Mouse (Mus musculus) gastrocnemius, postnatal 25 days (tissue): ENCODE results near the gene B4galt7. TPM values are rescaled to one million over a fixed set of nuclear protein-coding genes. Genes with fewer than 3 reads are reported as not detected.
"Not testable (repeated sequence)": the region's sequence is repeated elsewhere in the genome, so short reads cannot be mapped to it uniquely, and the experiment has no call there.

Experiments
- DNase-seq: peaks from one replicate; pipeline ENCODE4 v3.0.0; 2022
- long read RNA-seq, 2 experiments: library from polyadenylated mRNA; stranded (forward); transcript quantifications; one replicate each; pipeline ENCODE4 v2.0.0; 2021
- total RNA-seq, 2 experiments: library from RNA; stranded (reverse); gene quantifications; 1 replicate in 1 of 2; 2 replicates in 1 of 2; pipeline ENCODE4 v1.2.3; 2021

Gene B4galt7
- total RNA-seq, result 1 to 10 TPM; 4.5 to 6.9 TPM
- long read RNA-seq, experiment 1, partial matches to known transcripts, result 0 of 8 reads
- long read RNA-seq, experiment 1, other reads (novel, unspliced or antisense), result 6 of 8 reads
- long read RNA-seq, experiment 2, partial matches to known transcripts, result 2 of 14 reads
- long read RNA-seq, experiment 2, other reads (novel, unspliced or antisense), result 8 of 14 reads

DNA sequence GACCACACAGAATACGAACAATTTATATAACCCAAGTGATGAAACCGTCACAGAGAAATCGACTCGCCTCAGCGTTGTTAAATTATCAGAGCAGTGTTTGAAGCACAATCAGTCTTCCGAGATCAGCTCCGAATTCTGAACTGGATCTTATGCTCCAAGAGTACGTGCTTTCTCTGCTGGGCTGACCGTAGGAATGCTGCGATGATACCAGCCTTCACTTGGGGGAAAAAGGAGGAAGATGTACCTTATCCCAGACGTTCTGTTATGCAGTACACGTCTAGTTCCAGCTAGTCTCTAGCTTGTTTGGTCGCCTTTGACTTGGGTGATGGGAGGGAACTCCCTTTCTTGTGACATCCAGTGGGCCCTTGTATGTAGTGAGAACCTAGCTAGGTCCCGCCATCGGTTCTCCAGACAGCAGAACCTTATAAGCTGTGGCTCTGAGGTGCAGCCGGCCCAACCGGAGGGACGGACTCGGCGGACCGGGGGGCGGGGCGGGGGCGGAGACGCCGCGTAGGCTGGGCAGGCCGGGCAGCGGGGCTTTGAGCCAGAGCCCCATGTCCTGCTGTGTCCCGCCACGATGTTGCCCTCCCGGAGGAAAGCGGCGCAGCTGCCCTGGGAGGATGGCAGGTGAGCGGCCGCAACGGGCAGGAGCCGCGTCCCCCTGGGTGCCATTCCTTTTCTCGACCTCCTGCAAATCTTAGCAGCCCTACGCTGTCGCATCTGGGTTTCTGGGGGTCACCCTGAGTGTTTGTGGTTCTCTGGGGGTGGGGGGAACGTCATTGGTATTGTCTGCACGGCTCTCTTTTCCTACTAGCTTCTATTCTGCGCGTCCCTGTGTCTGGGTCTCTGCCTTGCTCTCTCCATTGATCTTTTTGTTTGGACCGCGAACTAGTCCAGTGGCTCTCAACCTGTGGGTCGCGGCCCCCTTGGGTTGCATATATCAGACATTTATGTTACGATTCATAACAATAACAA, at the start of gene B4galt7:
B4galt7 (plus strand) TSS at position 331 of the 975 bp plus-strand sequence.
- DNase-seq, result peak; percentile 88

DNA sequence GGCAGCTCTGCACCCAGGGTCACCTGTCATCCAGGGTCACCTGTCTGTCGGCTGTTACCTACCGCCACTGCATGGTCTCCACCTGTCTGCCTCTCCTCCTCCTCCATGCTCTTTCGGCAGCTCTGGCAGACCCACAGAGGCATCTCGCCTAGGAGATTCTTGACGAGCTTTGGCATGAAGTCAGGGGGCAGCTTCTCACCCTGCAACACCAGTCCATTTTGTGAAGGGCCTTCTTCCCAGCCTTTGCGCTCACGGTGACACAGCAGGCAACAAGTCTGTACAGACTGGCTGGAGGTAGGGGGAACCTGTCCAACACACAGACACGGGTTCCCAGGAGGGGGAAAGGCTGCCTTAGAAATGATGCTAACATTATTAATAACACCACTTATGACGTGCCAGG, 43.8 kb upstream of the B4galt7 start:
- no peak for DNase-seq

DNA sequence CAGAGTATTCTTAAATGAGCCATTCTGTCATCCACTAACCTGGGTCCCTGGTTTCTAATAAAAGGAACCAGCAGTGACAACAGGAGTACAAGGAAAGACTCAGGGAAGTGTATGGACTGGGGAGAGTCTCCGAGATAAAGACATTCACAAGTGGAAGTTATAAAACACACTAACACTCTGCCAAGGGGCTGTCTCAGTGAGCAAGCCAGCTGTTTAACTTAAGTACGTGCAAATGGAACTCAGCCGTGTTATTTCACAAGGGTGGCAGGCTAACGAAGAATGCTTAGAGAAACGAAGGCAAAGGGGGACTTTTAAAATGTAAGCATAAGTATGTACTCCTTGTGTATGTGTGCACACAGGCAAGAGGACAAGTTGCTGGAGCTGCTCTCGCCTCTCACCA, 42.2 kb upstream of the B4galt7 start:
- DNase-seq, result no peak

GRCm38 (mm10) chr13:55563266-55563879, 36.3 kb upstream of the B4galt7 start:
- peak; percentile 41 for DNase-seq

GRCm38 (mm10) chr13:55567001-55567400, 32.7 kb upstream of the B4galt7 start:
- DNase-seq, result no peak

GRCm38 (mm10) chr13:55567949-55568348, 31.7 kb upstream of the B4galt7 start:
- DNase-seq, result no peak

GRCm38 (mm10) chr13:55568524-55568923, 31.2 kb upstream of the B4galt7 start:
- not testable (repeated sequence) for DNase-seq

GRCm38 (mm10) chr13:55569726-55570285, 29.9 kb upstream of the B4galt7 start:
- DNase-seq, result no peak

DNA sequence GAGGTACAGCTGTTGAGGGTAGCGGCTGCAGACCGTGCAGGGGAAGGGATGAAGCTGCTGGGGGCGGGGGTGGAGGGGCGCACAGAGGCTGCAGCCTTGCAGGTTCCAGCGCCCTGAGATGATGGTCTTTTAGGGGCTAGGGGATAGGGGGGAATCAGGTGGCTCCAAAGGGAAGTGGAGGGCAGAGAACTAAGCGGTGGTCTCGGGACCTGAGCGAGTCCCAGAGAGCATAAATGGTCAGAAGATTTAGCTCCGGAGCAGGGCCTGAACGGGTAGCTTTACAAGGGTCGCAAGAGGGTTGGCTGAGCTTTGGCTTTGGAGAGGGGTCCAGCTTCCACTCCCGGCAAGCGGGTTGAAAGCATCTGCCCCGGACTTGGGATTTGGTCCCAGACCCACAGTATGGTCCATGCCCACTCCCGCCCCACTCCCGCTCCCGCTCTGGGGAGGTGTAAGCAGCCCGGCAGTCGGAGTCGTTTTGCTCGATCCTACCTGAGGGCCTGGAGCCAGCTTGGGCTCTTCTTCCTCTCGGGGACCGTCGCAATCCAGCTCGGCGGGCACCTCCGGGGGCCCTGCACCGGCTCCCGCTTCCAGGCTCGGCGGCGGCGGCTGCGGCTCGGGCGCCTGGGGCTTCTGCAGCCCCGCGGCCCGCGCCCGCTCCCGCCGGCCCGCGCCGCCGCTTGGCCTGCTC, 29.3 kb upstream of the B4galt7 start:
- DNase-seq, result peak; percentile 36

DNA sequence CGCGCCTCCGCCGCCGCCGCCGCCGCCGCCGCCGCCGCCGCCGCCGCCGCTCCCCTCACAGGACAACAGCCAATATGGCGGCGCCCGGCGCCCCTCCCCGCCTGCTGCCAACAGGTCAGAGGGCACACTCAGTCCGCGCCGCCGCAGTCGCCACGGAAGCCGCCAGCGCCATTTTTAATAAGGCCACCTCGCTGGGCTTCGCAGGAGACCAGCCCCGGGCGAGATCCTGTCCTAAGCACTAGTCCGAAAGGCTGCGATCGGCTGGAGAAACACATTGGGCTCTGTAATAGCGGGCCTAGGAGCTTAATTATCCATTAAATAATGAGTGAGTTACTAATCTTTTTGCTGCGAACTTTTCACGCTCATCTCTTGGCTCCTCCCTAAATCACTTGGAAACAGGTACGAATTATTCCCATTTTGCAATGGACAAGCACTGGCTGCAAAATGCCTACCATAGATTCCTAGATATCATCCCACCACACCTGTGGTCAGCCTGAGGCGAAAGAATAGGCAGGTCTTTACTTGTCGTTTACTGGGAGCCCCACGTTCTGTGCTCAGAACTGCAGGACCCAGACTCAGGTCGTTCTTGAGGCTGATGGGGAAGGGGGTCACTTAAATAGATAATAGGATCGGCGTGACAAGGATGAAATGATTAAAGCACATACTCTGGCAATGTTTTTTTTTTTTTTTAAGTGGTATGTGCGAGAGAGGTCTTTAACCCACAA, 28.5 kb upstream of the B4galt7 start, which contains the start of gene Fam193b:
Fam193b (minus strand) TSS at position 94 of the 725 bp plus-strand sequence.
- peak; percentile 90 for DNase-seq

GRCm38 (mm10) chr13:55571977-55572376, 27.7 kb upstream of the B4galt7 start:
- no peak for DNase-seq

GRCm38 (mm10) chr13:55573432-55573831, 26.3 kb upstream of the B4galt7 start, which contains the start of gene Tmed9:
TSS of gene Tmed9 (plus strand) at chr13:55573732.
- DNase-seq, result no peak

DNA sequence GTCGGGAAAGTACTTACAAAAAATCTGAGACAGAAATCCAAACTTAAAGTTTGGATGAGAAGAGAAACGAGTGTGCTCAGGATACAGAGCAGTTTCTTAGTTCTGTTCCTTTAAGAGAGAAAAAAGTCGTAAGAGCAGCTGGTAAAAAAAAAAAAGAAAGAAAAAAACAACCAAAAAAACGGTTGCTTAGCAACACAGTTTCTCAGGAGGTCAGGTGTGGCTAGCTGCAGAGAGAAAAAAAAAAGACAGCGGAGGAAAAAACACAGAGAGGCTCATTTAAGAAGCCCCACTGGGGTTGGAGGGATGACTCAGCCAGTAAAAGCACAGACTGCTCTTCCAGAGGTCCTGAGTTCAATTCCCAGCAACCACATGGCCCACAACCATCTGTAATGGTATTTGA, 25.4 kb upstream of the B4galt7 start:
- DNase-seq, result no peak

DNA sequence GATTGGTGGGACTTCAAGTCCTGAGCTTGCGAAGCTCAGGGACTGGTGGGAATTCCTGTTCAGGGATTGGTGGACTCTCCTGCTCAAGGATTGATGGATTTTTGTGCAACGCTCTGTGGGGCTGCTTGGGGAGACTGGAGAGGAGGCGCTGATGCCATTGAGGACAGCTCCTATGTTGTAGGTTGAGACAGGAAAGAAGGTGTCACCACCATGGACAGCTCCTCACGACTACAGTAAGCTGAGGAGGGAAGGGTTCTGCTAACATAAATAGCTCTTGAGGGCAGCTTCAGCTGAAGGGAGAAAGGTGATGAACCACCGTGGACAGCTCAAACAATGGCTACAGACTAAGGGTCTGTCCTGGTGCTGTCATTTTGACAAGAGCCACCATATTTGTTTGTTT, 23.8 kb upstream of the B4galt7 start:
- DNase-seq, result no peak

- not testable (repeated sequence) for DNase-seq
Measured at GRCm38 (mm10) chr13:55576872-55577271, 22.8 kb upstream of the B4galt7 start.

DNA sequence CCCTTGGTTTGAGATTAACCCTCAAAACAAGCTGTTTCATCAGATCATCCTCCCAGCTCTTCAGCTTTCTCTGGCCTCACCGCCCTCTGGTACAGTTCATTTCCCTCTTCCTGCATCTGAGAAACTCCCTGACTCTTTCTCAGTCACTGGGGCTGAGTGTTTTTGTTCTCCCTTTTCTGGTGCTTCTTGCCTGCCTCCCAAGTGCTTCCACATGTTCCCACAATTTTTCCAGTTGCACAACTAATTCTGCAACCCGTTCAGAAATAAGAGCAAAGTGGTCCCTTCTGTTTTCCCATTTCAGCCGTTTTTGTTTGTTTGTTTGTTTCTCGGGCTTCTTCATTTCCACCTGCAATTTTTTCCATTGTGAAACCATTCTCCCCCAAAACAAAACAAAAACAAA, 21.6 kb upstream of the B4galt7 start:
- no peak for DNase-seq

DNA sequence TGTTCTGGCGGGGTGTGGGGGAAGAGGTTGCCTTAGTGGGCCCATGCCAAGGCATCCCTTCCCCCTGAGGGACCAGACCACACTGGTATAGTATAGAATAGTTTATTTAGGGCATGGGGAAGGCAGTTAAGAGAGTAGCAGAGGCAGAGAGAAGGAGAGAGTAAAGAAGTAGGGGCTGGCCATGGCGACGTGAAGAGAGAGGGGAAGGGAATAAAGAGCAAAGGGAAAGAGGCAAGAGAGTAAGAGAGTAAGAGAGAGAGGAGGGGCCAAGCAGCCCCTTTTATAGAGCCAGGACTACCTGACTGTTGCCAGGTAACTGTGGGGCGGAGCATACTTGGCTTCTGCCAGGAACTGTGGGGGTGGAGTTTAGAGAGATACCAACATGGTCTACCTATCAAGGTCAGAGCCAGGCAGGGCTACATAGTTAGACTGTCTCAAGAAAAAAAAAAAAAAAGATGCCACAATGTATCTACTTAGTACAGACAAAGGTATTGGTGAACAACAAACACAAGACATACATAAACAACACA, 7.7 kb upstream of the B4galt7 start:
- DNase-seq, result no peak

DNA sequence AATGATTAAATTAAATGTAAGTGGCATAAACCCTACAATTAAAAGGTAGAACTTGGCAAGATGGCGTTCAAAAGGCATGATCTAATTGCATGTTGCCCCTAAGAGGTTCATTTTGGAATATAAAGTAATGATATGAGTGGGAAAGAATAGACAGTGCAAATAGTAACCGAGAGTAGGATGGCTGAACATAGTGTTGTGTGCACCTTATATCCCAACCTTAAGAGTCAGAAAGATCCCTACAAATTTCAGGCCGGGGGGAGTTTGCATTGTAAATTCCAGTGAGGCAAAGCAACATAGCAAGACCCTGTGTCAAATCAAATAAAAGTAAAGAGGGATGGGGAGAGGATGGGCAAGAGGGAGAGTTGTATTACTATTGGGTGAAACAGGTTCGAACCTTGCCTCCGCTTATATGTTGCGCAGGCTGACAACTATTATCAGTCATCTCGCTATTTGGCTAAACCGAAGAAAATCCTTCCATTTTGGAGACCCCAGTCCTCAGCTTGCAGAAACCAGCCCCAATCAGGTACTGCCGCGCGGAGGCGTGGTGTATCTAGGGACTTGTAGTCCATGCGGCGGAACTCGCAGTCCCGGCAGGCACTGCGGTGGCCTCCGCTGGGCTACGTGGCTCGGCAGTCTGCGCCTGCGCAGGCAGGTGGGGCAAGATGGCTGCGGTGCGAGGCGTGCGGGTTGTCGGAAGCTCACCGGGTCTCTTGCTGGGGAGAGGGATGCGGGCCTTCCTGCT, 7.0 kb upstream of the B4galt7 start:
- DNase-seq, result peak; percentile 95

DNA sequence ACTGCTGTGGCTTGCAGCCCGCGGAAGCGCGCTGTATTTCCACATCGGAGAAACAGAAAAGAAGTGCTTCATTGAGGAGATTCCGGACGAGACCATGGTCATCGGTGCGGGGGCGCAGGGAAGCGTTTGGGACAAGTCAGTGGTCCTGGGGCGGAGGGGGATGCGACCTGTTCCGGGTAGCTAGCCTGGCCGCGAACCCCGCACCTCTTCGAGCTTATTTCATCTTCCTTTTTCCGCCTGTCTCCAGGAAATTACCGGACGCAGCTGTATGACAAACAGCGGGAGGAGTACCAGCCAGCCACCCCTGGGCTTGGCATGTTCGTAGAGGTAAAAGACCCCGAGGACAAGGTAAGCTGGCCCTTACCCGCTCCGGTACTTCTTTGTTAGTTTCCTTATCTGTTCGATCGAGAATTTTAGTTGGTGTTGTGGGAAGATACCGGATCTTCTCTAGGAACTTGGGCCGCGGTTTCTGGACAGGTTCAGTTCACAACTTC, 6.4 kb upstream of the B4galt7 start:
- DNase-seq, result no peak

- peak; percentile 77 for DNase-seq
Measured at GRCm38 (mm10) chr13:55595375-55595774, 4.3 kb upstream of the B4galt7 start.
